Mouse (Mus musculus) embryonic facial prominence, embryonic 11.5 days (tissue): ENCODE results near the gene Vti1a. TPM values are rescaled to one million over a fixed set of nuclear protein-coding genes. Genes with fewer than 3 reads are reported as not detected.
A peak's percentile ranks its signal among the peaks of the same experiment; 100 is the strongest.

Source experiments
- ATAC-seq: fragments of 200-750 bp; cut with Nextera tagmentation; replicated peaks from 2 replicates; pipeline ENCODE4 v1.8.0; 2017; ENCODE audit warnings: low read depth; ENCODE audit not compliant: insufficient number of reproducible peaks, low FRiP score, low TSS enrichment
- DNase-seq: peaks from one replicate; pipeline ENCODE4 v3.0.0-alpha.2; 2015; ENCODE audit warnings: low spot score
- H3K27ac ChIP-seq: fragments of 300-500 bp; sonication (generic); replicated peaks from 2 replicates; pipeline ENCODE4 v1.5.1; 2014; ENCODE audit warnings: mild to moderate bottlenecking, low read depth, low read length, control low read depth
- H3K27me3 ChIP-seq: fragments of 300-500 bp; sonication (generic); 2 replicates; pipeline ENCODE4 v1.6.1; 2014; ENCODE audit warnings: mild to moderate bottlenecking, low read length, moderate library complexity, mixed read lengths; ENCODE audit not compliant: control insufficient read depth, insufficient read depth
- H3K36me3 ChIP-seq: fragments of 300-500 bp; sonication (generic); replicated peaks from 2 replicates; pipeline ENCODE4 v1.6.1; 2014; ENCODE audit warnings: low read depth, mild to moderate bottlenecking, low read length, moderate library complexity, mixed read lengths; ENCODE audit not compliant: control insufficient read depth, insufficient read depth
- H3K4me1 ChIP-seq: fragments of 300-500 bp; sonication (generic); 2 replicates; pipeline ENCODE4 v1.6.1; 2014; ENCODE audit warnings: low read length, mixed read lengths; ENCODE audit not compliant: control insufficient read depth, insufficient read depth
- H3K4me2 ChIP-seq: fragments of 300-500 bp; sonication (generic); 2 replicates; pipeline ENCODE4 v1.6.1; 2014; ENCODE audit warnings: low read depth, mild to moderate bottlenecking, control low read depth, low read length, moderate library complexity
- H3K4me3 ChIP-seq: fragments of 300-500 bp; sonication (generic); 2 replicates; pipeline ENCODE4 v1.5.1; 2014; ENCODE audit warnings: low read depth, low read length, control low read depth
- H3K9ac ChIP-seq: fragments of 300-500 bp; sonication (generic); replicated peaks from 2 replicates; pipeline ENCODE4 v1.6.1; 2014; ENCODE audit warnings: mild to moderate bottlenecking, control low read depth, low read length
- H3K9me3 ChIP-seq: fragments of 300-500 bp; sonication (generic); replicated peaks from 2 replicates; pipeline ENCODE4 v1.6.1; 2016; ENCODE audit warnings: mild to moderate bottlenecking, low read length, inconsistent platforms, mixed read lengths; ENCODE audit not compliant: control insufficient read depth
- WGBS: fragments of 180-500 bp; shearing (Covaris S2); extraction: QIAGEN DNeasy Blood & Tissue Kit; methylation state at CpG from one replicate; pipeline ENCODE4 v1.1.7; 2014; 5-methylcytosine and 5-hydroxymethylcytosine counted together
- polyA plus RNA-seq: library from polyadenylated mRNA; unstranded; fragments of >200 nt; fragmentation: Nextera tagmentation; extraction: Ambion mirVana; gene quantifications from 2 replicates; pipeline ENCODE4 v1.2.1, GENCODE M21; 2014

The Vti1a gene
- polyA plus RNA-seq, 1 experiment from 2014 or later, result 22.4 TPM

DNA sequence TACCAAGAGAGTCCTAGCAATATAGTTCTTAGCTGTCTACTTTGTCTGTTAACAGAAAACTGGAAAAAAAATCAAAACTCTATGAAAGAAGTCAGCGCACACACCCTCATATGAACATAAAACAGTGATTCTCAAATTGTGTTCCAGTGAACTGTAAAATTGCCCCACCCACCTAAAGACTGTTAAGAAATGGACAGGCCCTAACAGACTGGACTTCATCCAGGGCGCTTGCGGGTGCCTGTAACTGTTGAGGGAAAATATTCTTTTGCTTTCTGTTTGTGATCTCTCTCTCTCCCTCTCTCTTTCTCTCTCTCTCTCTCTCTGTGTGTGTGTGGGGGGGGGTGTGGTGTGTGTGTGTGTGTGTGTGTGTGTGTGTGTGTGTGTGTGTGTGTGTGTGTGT lies 216.6 kb downstream of the Vti1a start:
- 93% methylated on average over 3 of the region's 3 CpGs for WGBS
- H3K4me2 ChIP-seq, result no peak overlapping the region
- no peak overlapping the region for H3K27ac ChIP-seq
- no peaks in the 10 kb centered on the region for H3K36me3 ChIP-seq
- no peaks in the 10 kb centered on the region for H3K4me1 ChIP-seq
- H3K4me3 ChIP-seq, result no peak overlapping the region
- H3K9me3 ChIP-seq, result no peaks in the 10 kb centered on the region
- DNase-seq, result no peak
- H3K9ac ChIP-seq, result no peak overlapping the region
- no peaks in the 10 kb centered on the region for H3K27me3 ChIP-seq
- ATAC-seq, result no peak

DNA sequence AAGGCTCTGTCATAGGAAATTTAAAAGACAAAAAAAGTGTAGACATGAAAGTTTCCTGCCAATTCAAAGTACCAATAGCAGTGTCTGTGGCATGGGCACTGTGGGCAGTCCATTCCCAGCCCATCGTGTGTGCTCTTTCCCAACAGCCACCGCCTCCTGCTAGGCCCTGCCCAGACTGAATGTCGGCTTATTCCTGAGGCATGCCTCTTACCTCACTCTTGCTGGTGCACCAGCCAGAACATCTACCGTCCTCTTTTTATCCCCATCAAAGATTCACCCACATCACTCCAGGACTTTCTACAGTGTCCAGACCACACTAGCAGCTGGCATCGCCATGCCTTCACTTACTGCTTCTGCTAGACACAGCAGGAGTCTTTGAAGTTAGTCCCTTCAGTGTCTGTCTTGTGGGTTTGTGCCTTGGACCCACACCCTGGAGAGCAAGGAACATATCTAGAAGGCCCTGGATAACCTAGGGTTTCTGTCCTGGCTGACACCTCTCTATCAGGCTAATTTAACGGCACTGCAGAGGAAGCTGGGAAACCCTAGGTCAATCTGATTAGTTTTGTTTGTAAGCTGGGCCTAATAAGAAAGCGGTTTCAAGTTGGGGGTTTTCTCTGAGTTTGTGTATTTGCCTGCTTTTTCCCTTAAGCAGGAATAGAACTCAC lies 220.3 kb downstream of the Vti1a start:
- no peaks in the 10 kb centered on the region for H3K27me3 ChIP-seq
- H3K4me3 ChIP-seq, result no peak overlapping the region
- no peaks in the 10 kb centered on the region for H3K9me3 ChIP-seq
- no peaks in the 10 kb centered on the region for H3K36me3 ChIP-seq
- no peak overlapping the region for H3K27ac ChIP-seq
- no peak overlapping the region for H3K4me2 ChIP-seq
- DNase-seq (no peak), ATAC-seq (no peak)
- no peak overlapping the region for H3K9ac ChIP-seq
- no peaks in the 10 kb centered on the region for H3K4me1 ChIP-seq
- WGBS, result 89% methylated on average over 7 of the region's 7 CpGs

DNA sequence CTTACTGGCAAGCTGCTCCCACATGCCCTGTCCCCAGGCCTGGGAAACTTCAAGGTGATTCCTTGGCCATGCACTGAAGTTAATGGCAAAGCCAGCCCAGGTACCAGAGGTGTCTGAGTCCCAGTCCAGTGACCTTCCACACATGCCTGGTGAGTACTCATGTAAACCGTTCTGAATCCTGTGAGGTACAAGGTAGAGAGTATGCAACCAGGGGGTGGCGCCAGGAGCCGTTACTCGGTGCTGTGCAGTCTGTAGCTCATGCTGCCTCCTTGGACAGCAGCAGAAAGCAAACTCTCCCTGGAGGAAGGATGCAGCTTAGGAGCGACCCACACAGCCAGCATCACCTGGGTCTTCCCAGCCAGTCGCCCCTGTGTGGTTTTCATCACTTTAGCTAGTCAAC lies 221.6 kb downstream of the Vti1a start:
- 31% methylated on average over 6 of the region's 6 CpGs for WGBS
- Histone ChIP-seq H3K4me1 (no peaks in the 10 kb centered on the region), H3K4me3 (no peak overlapping the region), H3K9me3 (no peaks in the 10 kb centered on the region), H3K36me3 (no peaks in the 10 kb centered on the region), H3K27ac (no peak overlapping the region), H3K9ac (no peak overlapping the region), H3K27me3 (no peaks in the 10 kb centered on the region), H3K4me2 (no peak overlapping the region)
- peak; percentile 69 for DNase-seq
- ATAC-seq, result no peak

DNA sequence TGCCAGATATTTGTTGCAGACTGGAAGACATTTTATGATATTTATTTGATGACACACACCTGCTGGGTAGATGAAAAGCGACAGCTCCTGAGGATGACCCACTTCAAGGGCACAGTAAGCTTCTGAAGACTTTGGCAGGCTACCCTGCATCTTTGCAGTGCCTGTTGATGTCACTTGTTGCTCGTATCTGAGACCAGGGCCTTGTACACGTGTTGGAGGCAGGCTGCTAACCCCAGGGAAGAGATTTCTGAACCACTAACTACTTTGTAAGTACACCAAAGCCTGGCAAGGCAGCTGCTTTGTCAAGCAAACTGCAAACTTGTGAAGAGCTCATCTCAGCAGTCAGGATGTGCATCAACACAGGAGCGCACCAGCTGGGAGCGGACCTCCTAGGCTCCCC lies 225.5 kb downstream of the Vti1a start:
- H3K27me3 ChIP-seq, result no peaks in the 10 kb centered on the region
- no peak overlapping the region for H3K4me2 ChIP-seq
- no peak overlapping the region for H3K9ac ChIP-seq
- no peak overlapping the region for H3K4me3 ChIP-seq
- H3K4me1 ChIP-seq, result no peaks in the 10 kb centered on the region
- DNase-seq (no peak), ATAC-seq (no peak)
- no peaks in the 10 kb centered on the region for H3K9me3 ChIP-seq
- H3K36me3 ChIP-seq, result no peaks in the 10 kb centered on the region
- 83% methylated on average over 5 of the region's 5 CpGs for WGBS
- no peak overlapping the region for H3K27ac ChIP-seq

DNA sequence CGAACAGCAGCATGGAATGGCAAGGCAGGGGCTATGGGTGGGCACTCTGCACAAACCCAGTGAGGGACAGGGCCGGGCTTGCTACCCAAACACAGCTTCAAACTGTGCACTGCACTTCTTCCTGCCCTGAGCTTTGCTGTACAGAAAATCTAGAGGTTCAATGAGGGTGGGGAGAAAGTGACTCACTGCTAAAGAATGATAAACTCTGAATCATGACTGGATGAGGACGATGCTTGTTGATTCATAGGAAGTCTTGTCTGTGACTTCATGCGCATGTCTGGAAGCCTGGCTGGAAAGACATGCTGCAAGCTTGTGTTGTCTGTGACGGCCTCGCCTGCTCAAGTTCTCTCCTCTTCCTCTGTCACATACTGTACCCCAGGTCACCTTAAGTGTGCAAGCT lies 226.4 kb downstream of the Vti1a start:
- Histone ChIP-seq H3K4me3 (no peak overlapping the region), H3K9ac (no peak overlapping the region), H3K9me3 (no peaks in the 10 kb centered on the region), H3K27ac (no peak overlapping the region), H3K27me3 (no peaks in the 10 kb centered on the region), H3K4me1 (no peaks in the 10 kb centered on the region), H3K4me2 (no peak overlapping the region), H3K36me3 (no peaks in the 10 kb centered on the region)
- DNase-seq, result no peak
- WGBS, result 75% methylated on average over 6 of the region's 6 CpGs
- no peak for ATAC-seq

DNA sequence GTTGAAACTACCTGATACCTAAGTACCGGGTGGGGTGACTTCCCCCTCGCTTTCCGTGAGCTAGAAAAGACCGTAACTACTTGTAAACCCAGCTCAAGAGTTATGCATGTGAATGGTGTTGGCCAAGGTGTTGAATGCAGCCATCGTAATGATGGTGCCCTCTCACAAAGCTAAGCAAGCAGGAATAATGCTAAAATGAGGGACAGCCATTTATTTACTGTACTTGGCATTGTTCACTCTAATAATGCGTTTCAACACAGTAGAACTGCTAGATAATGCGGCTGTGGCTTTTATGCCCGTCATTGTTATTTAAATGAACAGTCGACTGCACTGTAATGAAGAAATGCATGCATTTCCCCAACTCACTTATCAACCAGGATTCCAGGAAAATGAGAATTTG lies 227.1 kb downstream of the Vti1a start:
- Histone ChIP-seq H3K9me3 (no peaks in the 10 kb centered on the region), H3K9ac (no peak overlapping the region), H3K27ac (no peak overlapping the region), H3K4me2 (no peak overlapping the region), H3K27me3 (no peaks in the 10 kb centered on the region), H3K4me3 (no peak overlapping the region), H3K4me1 (no peaks in the 10 kb centered on the region), H3K36me3 (no peaks in the 10 kb centered on the region)
- ATAC-seq (no peak), DNase-seq (no peak)
- WGBS, result 86% methylated on average over 9 of the region's 9 CpGs

DNA sequence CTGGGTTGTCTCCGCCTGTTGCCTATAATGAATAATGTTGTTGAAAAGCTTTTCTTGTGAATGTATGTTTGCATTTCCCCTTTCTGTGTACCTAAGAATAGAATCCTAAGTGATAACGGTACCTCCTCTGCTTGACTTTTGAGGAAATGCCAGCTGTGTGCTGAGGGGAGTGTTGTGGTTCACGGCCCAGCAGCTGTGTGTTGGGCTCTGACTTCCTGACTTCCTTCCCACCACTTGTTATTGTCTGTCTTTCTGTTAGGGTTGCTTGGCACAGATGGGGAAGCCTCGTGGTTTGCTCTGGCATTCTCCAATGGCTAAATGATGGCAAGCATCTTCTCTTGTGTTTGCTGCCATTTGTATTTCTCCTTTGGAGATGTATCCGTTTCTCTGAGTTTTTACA lies 228.4 kb downstream of the Vti1a start:
- H3K4me2 ChIP-seq, result no peak overlapping the region
- ATAC-seq (no peak), DNase-seq (no peak)
- H3K9ac ChIP-seq, result no peak overlapping the region
- H3K4me1 ChIP-seq, result no peaks in the 10 kb centered on the region
- WGBS, result 78% methylated on average over 5 of the region's 5 CpGs
- no peaks in the 10 kb centered on the region for H3K9me3 ChIP-seq
- H3K27ac ChIP-seq, result no peak overlapping the region
- H3K36me3 ChIP-seq, result no peaks in the 10 kb centered on the region
- no peaks in the 10 kb centered on the region for H3K27me3 ChIP-seq
- H3K4me3 ChIP-seq, result no peak overlapping the region

DNA sequence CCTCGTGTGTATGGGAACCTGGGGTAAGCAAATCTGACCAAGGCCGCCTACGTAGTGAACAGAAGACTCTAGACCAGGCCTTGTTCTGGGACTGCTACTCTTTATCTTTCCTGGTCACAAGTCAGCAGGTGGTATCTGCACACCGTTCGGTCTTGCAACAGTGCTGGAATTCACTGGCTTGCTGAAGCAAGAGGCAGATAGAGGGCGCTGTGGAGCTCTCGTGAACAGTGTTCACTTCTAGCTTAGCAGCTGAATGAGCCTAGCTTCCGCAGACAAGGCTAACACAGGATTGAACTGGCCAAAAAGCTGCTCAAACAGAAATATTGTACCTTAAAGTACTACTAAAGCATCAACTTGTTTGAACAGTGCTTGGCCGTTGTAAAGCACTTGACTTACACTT lies 229.4 kb downstream of the Vti1a start:
- Histone ChIP-seq H3K4me2 (no peak overlapping the region), H3K4me1 (no peaks in the 10 kb centered on the region), H3K27ac (no peak overlapping the region), H3K9me3 (no peaks in the 10 kb centered on the region), H3K9ac (no peak overlapping the region), H3K4me3 (no peak overlapping the region), H3K27me3 (no peaks in the 10 kb centered on the region), H3K36me3 (no peaks in the 10 kb centered on the region)
- WGBS, result 28% methylated on average over 9 of the region's 9 CpGs
- ATAC-seq, result 0 out of 2 replicates have a peak, but pooled peaks have one; percentile 59
- peak; percentile 94 for DNase-seq
